Mouse (Mus musculus): ENCODE measurements at regions not wholly inside any gene's neighbourhood (a gene's known extent, or its start where the extent isn't known, plus 50 kb on each side); places are given as distances from the start of the nearest gene placed in this dataset.

DNA sequence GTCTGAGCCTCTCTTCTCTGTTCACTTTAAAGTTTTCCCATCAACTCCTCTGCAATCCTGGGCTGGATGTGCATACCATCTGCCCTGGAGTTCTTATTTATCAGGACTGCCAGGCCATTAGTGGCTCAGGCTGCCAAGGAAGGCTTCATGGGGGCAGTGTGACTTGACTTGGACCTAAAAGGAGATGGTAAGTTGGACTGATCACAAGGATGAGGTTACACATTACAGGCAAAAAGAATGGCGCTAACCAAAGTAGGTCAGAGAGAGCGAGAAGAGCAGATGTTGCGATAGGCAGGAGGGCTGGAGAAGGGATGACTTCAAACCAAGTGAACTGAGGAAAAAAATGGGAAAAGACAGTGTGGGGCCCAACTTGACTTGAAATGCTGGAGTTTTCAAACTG is 480.5 kb downstream of the Rnf144a start:
- DNase-seq (ENCODE audit: extremely low spot score in 1 of 2, low spot score in 1 of 2), result no peak

DNA sequence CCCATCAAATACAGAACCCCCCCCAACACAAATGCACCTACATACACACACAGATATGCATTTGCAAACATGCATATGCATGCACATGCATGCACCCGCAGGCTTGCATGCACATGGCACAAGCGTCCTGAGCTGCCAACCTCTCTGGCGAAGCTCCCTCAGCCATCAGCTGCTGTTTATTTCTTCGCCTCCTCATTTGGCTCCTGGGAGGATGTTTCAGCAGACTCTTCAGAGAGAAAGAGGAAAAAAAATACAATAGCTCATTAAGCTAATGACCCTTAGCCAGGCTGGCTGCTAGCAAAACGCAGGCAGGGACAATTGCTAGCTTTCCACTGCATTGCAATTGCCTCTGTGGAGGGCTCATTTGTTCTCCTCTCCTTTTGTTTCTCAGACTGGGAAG is 488.7 kb downstream of the Rnf144a start:
- DNase-seq (ENCODE audit: extremely low spot score in 1 of 2, low spot score in 1 of 2), result peak in 1 of 2 experiments; percentile 10

DNA sequence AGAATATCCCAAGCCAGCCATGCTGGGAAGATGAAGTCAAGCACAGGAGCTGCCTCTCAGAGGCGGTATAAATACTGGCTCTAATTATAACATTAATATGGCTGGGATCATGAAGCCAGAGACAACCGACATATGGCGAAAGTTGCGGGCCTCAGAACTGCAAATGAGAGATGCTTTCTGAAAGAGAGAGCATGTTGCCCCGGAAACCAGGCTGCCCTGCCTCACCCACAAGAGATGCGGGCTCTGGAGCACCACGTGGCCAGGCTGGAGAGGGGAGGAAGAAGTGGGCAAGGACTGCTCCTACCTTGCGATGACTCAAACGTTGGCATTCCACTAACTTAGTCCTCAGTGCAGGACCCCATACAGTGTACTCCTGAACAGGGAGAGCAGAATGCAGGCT is 490.5 kb downstream of the Rnf144a start:
- DNase-seq (ENCODE audit: extremely low spot score in 1 of 2, low spot score in 1 of 2), result peak; percentile 23 to 41

DNA sequence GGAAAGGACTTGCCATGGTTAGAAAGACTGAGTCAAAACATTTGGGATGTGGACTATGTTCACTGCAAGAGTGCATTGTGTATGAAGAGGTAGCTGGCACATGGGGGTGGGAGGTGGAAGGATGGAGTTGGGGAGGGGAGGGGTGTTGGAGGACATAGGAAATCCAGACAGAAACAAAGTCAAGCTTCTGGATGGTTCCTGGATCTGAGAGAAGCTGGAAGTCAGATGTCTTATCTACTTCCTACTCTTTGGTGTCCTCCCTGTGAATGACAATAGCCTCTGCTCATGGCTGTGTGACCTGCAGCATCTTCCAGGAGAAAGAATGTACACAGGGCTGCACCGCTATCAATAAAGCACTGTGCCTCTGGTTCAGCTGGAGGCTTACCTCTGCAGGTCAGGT is 491.3 kb downstream of the Rnf144a start:
- no peak for DNase-seq (ENCODE audit: extremely low spot score in 1 of 2, low spot score in 1 of 2)

DNA sequence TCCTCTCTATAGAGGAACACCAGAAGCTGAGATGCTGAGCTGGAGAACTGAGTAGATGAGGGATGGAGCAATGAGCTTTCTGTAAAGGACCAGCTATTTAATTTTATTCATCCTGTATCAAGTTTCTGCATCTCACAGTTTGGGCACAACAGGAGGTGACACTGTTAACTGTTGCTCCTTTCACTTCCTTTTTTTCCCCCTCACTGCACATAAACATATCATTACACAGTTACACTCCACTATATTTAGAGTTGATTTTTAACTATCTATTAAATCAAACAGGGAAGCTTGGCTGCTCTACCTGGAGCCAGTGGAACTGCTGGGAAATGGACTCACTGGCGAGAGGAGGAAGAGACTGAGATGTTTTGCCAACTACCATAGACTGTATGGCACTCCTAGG is 509.4 kb downstream of the Rnf144a start:
- DNase-seq (ENCODE audit: extremely low spot score in 1 of 2, low spot score in 1 of 2), result no peak

DNA sequence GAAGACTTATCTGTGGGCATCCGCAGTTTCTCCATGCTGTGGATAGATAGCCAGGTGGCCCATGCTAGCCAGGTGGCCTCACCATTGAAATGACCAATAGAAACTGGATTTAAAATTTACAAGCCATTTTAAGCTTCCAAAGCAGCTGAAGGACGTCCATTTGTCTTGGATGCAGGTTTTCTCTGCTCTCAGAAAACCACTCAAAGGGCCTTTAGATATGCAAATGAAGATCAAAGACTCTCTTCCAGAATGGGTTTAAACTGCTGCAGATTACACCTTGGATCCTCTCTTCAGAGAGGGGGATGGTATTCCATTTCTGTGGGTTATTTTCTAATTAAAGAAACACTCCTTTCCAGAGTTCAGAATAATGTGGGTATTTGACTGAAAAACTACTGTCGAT is 518.5 kb downstream of the Rnf144a start:
- no peak for DNase-seq (ENCODE audit: extremely low spot score in 1 of 2, low spot score in 1 of 2)

DNA sequence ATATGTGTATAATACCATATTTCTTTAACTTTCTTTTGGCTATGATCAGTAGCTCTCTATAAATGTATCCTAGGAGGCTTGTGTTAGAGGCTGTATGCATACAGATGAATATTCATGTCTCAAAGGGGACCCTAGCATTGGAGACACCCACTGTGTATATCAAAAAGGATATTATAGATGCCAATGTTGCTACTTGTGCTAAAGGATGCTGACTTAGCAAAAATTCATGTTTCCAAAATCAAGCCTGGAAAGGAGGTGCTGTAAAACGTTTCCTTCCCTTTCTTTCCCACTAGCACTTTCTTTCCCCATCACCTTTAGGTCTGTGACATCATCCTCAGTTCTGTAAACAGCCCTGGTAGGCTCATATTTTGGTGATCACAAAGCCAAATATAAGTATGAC is 519.4 kb downstream of the Rnf144a start:
- DNase-seq (ENCODE audit: extremely low spot score in 1 of 2, low spot score in 1 of 2), result no peak

DNA sequence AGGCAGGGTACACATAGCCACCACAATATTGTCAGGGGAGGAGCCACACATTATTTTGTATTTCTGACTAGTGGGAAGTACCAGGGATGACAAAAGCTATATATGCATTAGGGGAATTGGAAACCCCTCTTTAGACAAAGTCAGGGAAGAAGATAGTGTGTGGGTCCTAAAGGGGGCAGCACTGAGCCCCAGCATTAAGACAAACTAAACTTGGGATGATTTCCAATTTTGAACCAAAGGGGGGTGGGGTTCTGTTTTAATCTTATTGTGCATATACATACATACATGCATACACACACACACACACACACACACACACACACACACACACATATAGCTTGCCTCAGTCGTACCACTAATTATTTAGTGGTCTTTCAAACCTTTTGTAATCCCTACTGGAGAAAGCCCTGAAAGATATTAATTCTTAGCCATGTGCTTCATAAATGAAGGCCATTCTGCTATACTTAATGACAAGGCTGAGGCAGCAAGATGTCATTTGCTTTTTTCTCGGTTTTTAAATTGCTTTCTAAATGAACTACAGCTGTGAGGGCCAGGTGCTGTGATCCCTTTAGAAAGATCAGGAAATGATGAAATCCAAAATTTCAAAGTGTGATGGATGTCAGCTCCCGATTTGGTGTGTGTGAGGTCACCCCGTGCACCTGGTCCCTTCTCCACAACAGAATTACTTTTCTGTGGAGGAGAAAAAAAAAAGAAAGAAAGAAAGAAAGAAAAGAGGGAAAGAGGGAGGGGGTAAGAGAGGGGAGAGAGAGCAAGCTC is 523.5 kb downstream of the Rnf144a start:
- no peak for DNase-seq (ENCODE audit: extremely low spot score in 1 of 2, low spot score in 1 of 2)

DNA sequence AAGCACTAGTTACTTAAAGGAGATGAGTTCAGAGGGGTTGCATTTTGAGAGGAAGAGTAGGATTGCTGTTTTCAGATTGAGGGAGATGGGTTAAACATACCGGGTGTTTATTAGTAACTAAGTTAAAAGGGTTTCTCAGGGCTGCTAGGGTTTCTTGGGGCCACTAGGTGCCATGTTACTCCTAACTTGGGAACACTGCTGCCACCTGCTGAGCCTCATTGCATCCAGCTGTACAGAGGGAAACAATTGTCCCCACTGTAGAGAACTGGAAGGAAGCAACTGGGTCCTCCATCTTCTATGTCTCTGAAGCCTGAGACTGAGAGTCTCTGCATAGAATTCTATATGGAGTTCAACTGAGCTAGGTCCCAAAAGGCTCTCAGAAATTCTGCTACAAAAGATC is 524.3 kb downstream of the Rnf144a start:
- peak in 1 of 2 experiments; percentile 25 for DNase-seq (ENCODE audit: extremely low spot score in 1 of 2, low spot score in 1 of 2)

DNA sequence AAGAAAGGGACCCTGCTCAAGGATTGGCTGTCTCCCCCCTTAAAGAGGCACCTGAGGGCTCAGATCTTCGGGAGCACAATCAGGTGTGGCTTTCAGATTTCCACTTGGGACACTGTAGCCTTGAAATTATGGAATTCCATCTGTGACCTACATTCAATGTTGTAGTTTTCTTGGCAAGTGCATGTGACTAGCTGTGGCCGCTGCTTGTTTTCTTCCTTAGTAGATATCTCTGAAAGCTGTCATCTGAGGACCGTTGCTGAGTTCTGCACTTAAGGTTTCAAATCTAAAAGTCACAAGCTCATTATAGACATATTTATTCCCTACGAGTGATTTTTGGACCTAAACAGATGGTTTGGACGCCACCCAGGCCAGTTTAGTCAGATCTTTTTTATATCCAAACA is 531.3 kb downstream of the Rnf144a start:
- DNase-seq (ENCODE audit: extremely low spot score in 1 of 2, low spot score in 1 of 2), result peak in 1 of 2 experiments; percentile 17

DNA sequence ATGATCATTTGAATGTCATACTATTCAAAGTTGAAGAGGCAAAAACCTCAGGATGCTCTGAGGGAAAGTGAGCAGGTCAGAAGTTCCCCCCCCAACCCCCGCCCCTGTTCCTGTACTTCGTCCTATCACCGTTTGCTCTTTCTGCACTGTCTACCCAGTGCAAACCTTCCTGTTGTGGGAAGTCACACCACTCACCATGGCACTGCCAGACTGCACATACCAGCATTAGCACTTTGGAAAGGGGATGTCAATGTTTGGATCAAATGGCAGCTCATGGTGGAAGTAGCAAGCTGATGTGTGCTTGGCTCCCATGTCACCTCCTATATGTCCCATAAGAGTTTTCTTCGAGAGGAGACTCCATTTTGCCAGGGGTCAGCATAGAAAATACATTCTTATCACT is 543.2 kb downstream of the Rnf144a start:
- DNase-seq (ENCODE audit: extremely low spot score in 1 of 2, low spot score in 1 of 2), result no peak

DNA sequence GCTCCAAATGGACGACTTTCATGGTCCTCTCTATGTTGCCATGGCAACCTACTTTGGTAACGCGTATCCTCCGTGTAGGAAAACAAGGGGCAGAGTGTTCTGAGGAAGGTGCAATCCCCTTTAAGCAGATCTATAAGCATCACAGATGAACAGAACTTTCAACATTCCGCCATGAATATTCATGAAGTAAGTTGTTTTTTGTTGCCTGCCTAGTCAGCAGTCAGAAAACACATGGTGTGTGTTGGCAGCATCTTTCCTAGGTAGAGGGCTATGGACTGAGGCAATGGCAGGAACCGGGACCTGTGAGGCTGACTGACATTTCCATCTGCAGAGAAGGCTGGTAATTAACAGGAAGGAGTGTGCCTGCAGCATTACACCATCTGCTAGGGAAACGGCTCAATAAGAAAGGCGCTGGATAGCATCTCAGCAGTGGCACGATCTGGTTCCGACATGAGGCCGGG is 544.0 kb downstream of the Rnf144a start:
- DNase-seq (ENCODE audit: extremely low spot score in 1 of 2, low spot score in 1 of 2), result peak; percentile 72 to 73

DNA sequence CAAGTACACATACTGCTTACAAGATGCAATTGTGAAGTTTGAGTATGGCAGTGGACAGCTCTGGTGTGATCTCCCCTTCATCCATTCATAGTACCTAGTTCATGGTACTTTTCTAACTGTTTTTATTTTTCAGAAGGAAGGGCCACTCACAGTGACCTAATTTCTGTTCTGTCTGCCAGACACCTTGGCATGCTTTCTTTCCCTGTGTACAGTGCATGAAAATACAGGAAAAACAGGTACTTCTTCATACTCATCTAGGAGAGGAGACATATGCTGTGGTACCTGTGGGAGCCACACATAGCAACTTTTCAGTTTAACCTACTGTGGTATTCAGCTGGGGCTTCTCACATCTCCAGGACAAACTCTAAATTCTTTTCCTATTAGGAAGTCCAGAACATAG is 545.2 kb downstream of the Rnf144a start:
- DNase-seq (ENCODE audit: extremely low spot score in 1 of 2, low spot score in 1 of 2), result no peak

DNA sequence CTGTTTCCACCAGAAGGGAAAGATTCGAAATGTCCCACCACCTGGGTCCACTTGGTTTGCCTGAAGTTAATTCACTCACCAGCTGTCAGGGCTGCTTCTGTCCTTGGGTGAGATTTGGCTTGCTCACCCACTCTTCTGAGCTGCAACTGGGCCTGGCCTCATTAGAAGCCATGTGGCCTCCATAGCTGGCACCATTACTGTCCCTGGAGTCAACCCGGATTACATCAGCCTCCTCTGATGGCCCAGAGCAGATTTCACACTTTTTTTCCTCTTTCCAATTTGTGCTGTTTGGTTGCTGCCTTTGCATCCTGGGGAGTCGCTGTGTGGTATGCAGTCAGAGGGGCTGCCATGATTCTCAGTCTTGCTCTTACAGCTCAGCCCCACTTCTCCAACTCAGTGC is 550.0 kb downstream of the Rnf144a start:
- DNase-seq (ENCODE audit: extremely low spot score in 1 of 2, low spot score in 1 of 2), result no peak

DNA sequence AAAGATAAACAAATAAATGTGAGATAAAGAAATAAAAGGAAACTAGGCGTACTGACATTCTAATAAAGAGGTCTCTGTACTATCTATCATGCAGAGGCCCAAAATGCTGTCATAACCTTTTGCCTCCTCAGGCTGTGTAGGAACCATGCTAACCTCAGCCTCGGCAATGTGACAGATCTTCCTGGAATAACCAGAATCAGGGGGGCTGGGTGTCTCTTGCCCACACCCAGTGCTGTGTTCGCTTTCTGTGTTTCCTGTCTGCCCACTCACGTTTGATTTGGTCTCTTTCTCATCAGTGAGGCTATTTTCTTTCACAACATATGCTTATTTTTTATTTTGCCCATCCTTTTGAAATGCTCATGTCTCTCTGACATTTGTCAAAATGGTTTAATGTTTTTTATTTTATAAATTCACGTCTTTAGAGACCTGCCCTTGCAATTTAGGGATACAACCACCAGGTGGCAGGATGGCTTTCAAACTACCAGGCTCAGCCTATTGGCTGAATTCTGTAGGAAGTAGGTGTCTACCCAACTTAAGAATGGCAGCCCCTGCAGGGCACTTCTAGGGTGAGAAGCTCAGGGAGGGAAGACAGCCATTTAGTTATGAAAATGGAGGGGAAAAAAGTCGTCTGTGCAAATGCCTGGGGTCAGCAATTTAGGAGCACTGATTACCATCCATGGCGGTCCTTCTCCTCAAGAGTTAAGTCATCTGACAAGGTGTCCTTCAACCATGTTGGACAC is 550.8 kb downstream of the Rnf144a start:
- peak in 1 of 2 experiments; percentile 70 for DNase-seq (ENCODE audit: extremely low spot score in 1 of 2, low spot score in 1 of 2)

DNA sequence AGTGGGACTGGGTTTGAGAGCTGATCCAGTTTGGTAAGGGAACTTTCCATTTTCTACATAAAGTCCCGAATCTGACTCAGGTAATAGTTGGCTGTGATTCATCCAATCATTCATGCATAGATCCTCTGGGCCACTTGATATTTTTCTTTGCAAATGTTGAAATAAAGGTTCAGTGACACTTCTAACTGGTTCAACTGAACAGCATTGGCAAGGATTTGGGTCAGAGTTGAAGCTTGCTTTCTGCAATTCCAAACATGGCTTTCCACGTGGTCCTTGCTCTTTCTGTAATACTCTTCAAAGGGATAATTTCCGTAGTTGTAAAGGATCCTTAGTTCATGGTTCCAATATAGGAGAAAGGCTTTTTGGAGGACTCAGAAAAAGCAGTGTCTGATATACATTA is 554.0 kb downstream of the Rnf144a start:
- no peak for DNase-seq (ENCODE audit: extremely low spot score in 1 of 2, low spot score in 1 of 2)

DNA sequence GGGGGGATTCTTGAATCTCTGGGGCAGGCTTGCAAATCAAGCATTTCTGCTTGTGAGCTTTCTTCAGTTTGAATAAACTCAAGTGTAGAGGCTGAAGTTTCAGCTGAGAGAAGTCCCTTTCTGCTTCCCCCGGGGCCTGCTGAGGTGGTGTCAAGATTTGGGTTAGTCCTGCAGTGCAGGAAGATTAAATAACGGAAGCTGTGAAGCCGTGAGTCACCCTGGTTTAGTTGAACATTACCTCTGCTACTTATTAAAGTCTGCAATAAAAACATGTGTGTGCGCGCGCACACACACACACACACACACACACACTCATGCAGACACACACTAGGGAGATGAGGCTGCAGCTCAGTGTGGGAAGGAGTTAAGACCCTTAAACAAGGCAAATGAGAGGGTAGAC is 556.7 kb downstream of the Rnf144a start:
- DNase-seq (ENCODE audit: extremely low spot score in 1 of 2, low spot score in 1 of 2), result no peak

DNA sequence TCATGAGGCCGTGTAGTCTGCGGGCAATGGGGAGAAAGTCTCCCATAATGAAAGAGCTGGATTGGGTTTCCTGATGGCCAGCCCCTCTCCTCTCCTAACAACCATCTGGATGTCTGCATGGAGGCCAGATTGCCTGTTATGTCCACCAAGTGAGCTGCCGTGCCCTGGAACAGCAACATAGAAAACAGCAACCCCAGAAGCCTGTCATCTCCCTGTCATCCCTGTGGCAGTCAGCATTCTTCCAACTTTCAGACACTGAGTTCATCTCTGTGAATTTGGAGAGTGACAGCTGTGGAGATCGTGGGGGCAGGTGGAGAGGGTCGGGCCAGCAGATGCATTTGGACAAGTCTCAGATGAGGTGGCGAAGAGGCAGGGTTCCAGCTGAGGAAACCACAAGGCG is 585.0 kb downstream of the Rnf144a start:
- DNase-seq (ENCODE audit: extremely low spot score in 1 of 2, low spot score in 1 of 2), result no peak

DNA sequence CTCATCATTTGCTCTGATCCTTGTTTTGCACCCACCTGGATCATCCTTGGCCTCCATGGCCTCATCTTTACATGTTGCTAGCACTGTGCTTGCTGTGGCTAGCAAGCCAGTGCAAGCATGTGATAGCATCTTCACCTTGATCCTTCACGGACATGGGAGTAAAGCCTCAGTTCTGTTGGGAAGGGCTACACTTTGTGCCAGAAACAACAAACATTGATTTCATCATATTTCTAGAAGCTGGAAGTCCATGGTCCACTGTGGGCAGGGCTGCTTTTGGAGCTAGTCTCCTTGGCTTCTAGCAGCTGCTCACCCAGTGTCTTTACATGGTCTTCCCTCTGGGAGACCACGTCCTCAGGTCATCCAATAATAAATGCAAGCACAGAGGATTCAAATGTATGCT is 587.1 kb downstream of the Rnf144a start:
- no peak for DNase-seq (ENCODE audit: extremely low spot score in 1 of 2, low spot score in 1 of 2)

DNA sequence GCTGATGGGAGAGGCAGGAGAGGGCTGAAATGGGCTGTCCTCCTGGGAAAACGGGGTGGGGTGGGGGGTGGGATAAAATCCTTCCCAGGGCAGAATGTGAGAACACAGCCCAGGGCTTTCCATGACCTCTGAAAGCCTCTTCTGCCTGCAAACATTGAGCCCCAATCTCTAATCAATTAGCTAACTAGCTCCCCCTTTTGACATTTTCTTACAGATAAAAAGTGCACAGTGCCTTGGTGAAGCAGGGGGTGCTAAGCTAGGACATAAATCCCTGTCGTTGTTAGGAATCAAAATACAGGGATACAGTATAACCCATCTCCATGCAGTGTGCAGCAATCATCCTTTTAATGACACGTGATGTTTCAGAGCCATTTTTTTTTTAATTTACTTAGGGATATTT is 588.1 kb downstream of the Rnf144a start:
- peak in 1 of 2 experiments; percentile 3 for DNase-seq (ENCODE audit: extremely low spot score in 1 of 2, low spot score in 1 of 2)

DNA sequence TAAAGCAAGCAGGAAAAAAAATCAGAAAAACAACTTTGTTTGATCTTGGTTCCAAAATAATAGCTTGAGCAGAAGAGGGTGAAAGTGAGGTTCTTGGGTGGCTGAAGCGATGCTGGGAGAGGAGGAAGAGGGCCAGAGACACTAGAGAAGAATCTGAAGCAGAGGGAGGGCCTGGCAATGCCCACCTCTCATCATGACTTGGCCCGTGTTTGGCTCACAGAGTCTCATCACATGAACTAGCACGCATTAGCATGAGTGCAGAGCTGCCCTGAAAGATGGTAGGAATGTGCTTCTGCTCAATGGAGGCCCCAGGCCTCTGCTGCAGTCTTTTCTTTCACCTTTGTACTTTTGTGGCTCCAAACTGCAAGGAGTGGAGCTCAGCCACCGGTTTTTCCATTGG is 588.6 kb downstream of the Rnf144a start:
- DNase-seq (ENCODE audit: extremely low spot score in 1 of 2, low spot score in 1 of 2), result no peak

DNA sequence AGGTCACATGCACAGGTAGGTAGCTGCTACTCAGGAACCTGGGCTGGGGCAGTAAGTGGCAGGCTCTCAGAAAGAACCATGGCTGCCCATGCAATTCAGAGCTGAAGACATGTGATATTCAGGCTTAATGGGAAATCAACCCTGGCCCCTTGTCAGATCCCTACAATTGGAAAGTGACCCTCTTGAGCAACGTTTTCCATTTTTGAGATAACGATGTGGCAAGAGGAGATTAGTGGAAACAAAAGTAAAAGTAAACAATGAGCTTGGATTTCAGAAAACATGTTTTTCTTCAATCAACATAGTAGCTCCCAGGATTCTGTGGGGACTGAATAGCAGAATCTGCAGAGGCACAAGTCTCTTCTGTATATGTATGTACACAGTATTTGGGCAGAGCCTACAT is 598.8 kb downstream of the Rnf144a start:
- DNase-seq (ENCODE audit: extremely low spot score in 1 of 2, low spot score in 1 of 2), result no peak
